Mouse (Mus musculus) embryonic facial prominence, embryonic 12.5 days (tissue): ENCODE data around the gene Ccdc60. TPM values are rescaled to one million over a fixed set of nuclear protein-coding genes. Genes with fewer than 3 reads are reported as not detected.
"Not testable (repeated sequence)": the region's sequence is repeated elsewhere in the genome, so short reads cannot be mapped to it uniquely, and the experiment has no call there.

Source experiments
- ATAC-seq: fragments of 200-750 bp; cut with Nextera tagmentation; 2 replicates; pipeline ENCODE4 v1.8.0; 2017; ENCODE audit not compliant: insufficient number of reproducible peaks, insufficient read depth, low FRiP score, low TSS enrichment
- H3K27ac ChIP-seq: fragments of 300-500 bp; sonication (generic); 2 replicates; pipeline ENCODE4 v1.5.1; 2016; ENCODE audit warnings: mild to moderate bottlenecking
- H3K27me3 ChIP-seq: fragments of 300-500 bp; sonication (generic); 2 replicates; pipeline ENCODE4 v1.6.1; 2016; ENCODE audit warnings: mild to moderate bottlenecking, moderate library complexity
- H3K36me3 ChIP-seq: fragments of 300-500 bp; sonication (generic); 2 replicates; pipeline ENCODE4 v1.6.1; 2016; ENCODE audit warnings: mild to moderate bottlenecking
- H3K4me1 ChIP-seq: fragments of 300-500 bp; sonication (generic); 2 replicates; pipeline ENCODE4 v1.6.1; 2016
- H3K4me2 ChIP-seq: fragments of 300-500 bp; sonication (generic); replicated peaks from 2 replicates; pipeline ENCODE4 v1.6.1; 2016; ENCODE audit warnings: mild to moderate bottlenecking, moderate library complexity
- H3K4me3 ChIP-seq: fragments of 300-500 bp; sonication (generic); 2 replicates; pipeline ENCODE4 v1.5.1; 2016; ENCODE audit warnings: mild to moderate bottlenecking
- H3K9ac ChIP-seq: fragments of 300-500 bp; sonication (generic); 2 replicates; pipeline ENCODE4 v1.6.1; 2016; ENCODE audit warnings: mild to moderate bottlenecking, moderate library complexity
- H3K9me3 ChIP-seq: fragments of 300-500 bp; sonication (generic); 2 replicates; pipeline ENCODE4 v1.6.1; 2016; ENCODE audit warnings: mild to moderate bottlenecking, moderate library complexity
- WGBS: fragments of 180-500 bp; shearing (Covaris S2); methylation state at CpG from one replicate; pipeline ENCODE4 v1.1.7; 2016; 5-methylcytosine and 5-hydroxymethylcytosine counted together
- polyA plus RNA-seq: library from polyadenylated mRNA; unstranded; fragments of >200 nt; fragmentation: Nextera tagmentation; extraction: Ambion mirVana; gene quantifications from 2 replicates; pipeline ENCODE4 v1.2.1, GENCODE M21; 2016

Ccdc60 gene
- polyA plus RNA-seq, 1 experiment from 2014 or later = 1.8 TPM

GRCm38 (mm10) chr5:116180594-116180993, 108.2 kb downstream of the Ccdc60 start:
- Histone ChIP-seq H3K4me3 (no peak overlapping the region), H3K4me1 (no peaks in the 10 kb centered on the region), H3K27ac (no peak overlapping the region), H3K4me2 (no peak overlapping the region), H3K9ac (no peak overlapping the region), H3K27me3 (no peaks in the 10 kb centered on the region), H3K36me3 (no peaks in the 10 kb centered on the region), H3K9me3 (no peaks in the 10 kb centered on the region)
- ATAC-seq = no peak
- 32% methylated on average over 13 of the region's 13 CpGs for WGBS

- ATAC-seq = no peak
- WGBS = 91% methylated on average over 6 of the region's 6 CpGs
- Histone ChIP-seq H3K27me3 (no peaks in the 10 kb centered on the region), H3K9me3 (no peaks in the 10 kb centered on the region), H3K36me3 (no peaks in the 10 kb centered on the region), H3K9ac (no peak overlapping the region), H3K4me2 (no peak overlapping the region), H3K4me1 (no peaks in the 10 kb centered on the region), H3K27ac (no peak overlapping the region), H3K4me3 (no peak overlapping the region)
Observed at GRCm38 (mm10) chr5:116171721-116172120, 117.1 kb downstream of the Ccdc60 start.

- Histone ChIP-seq H3K9ac (no peak overlapping the region), H3K9me3 (no peaks in the 10 kb centered on the region), H3K4me3 (no peak overlapping the region), H3K4me1 (no peaks in the 10 kb centered on the region), H3K27me3 (no peaks in the 10 kb centered on the region), H3K27ac (no peak overlapping the region), H3K36me3 (no peaks in the 10 kb centered on the region), H3K4me2 (no peak overlapping the region)
- 62% methylated on average over 13 of the region's 13 CpGs for WGBS
- no peak for ATAC-seq
Observed at GRCm38 (mm10) chr5:116166965-116167364, 121.8 kb downstream of the Ccdc60 start.

- Histone ChIP-seq H3K27ac (no peak overlapping the region), H3K9ac (no peak overlapping the region)
Observed at GRCm38 (mm10) chr5:116165203-116165888, 123.4 kb downstream of the Ccdc60 start.

GRCm38 (mm10) chr5:116154811-116155210, 134.0 kb downstream of the Ccdc60 start:
- 31% methylated on average over 2 of the region's 2 CpGs for WGBS
- H3K36me3 ChIP-seq = no peaks in the 10 kb centered on the region
- no peak overlapping the region for H3K4me3 ChIP-seq
- H3K9me3 ChIP-seq = no peaks in the 10 kb centered on the region
- no peak for ATAC-seq
- no peak overlapping the region for H3K9ac ChIP-seq
- no peak overlapping the region for H3K4me2 ChIP-seq
- no peak overlapping the region for H3K27ac ChIP-seq
- H3K4me1 ChIP-seq = no peaks in the 10 kb centered on the region
- no peaks in the 10 kb centered on the region for H3K27me3 ChIP-seq

More at GRCm38 (mm10) chr5:116165203-116165888, 123.4 kb downstream of the Ccdc60 start:
- Histone ChIP-seq H3K9me3 (no peaks in the 10 kb centered on the region), H3K4me3 (no peak overlapping the region), H3K27me3 (no peaks in the 10 kb centered on the region), H3K36me3 (no peaks in the 10 kb centered on the region), H3K4me1 (no peaks in the 10 kb centered on the region), H3K4me2 (no peak overlapping the region)
- ATAC-seq = no peak
- WGBS = 64% methylated on average over 11 of the region's 11 CpGs

- H3K4me1 ChIP-seq, ATAC-seq, H3K9me3 ChIP-seq, H3K9ac ChIP-seq, H3K4me2 ChIP-seq, H3K27me3 ChIP-seq, H3K36me3 ChIP-seq, H3K4me3 ChIP-seq, H3K27ac ChIP-seq: not testable (repeated sequence)
Observed at GRCm38 (mm10) chr5:116146446-116146845, 142.3 kb downstream of the Ccdc60 start.

- ATAC-seq = no peak
- no peaks in the 10 kb centered on the region for H3K4me1 ChIP-seq
- H3K27ac ChIP-seq = no peak overlapping the region
- H3K9ac ChIP-seq = no peak overlapping the region
- H3K27me3 ChIP-seq = 0 out of 2 replicates have a peak, but pooled peaks cover 4% of the 10 kb centered on the region
- no peak overlapping the region for H3K4me2 ChIP-seq
- no peak overlapping the region for H3K4me3 ChIP-seq
- H3K9me3 ChIP-seq = no peaks in the 10 kb centered on the region
- H3K36me3 ChIP-seq = no peaks in the 10 kb centered on the region
- WGBS = 61% methylated on average over 12 of the region's 12 CpGs
Observed at GRCm38 (mm10) chr5:116144711-116145110, 144.1 kb downstream of the Ccdc60 start.

- Histone ChIP-seq H3K27me3 (0 out of 2 replicates have a peak, but pooled peaks cover 4% of the 10 kb centered on the region), H3K4me1 (no peaks in the 10 kb centered on the region), H3K27ac (no peak overlapping the region), H3K36me3 (no peaks in the 10 kb centered on the region), H3K9me3 (no peaks in the 10 kb centered on the region), H3K4me2 (no peak overlapping the region), H3K4me3 (no peak overlapping the region), H3K9ac (no peak overlapping the region)
- ATAC-seq = no peak
- WGBS = 60% methylated on average over 1 of the region's 2 CpGs
Observed at GRCm38 (mm10) chr5:116140682-116141081, 148.1 kb downstream of the Ccdc60 start.

GRCm38 (mm10) chr5:116123344-116123743, 165.4 kb downstream of the Ccdc60 start:
- no peaks in the 10 kb centered on the region for H3K4me1 ChIP-seq
- no peaks in the 10 kb centered on the region for H3K27me3 ChIP-seq
- no peaks in the 10 kb centered on the region for H3K9me3 ChIP-seq
- ATAC-seq = no peak
- H3K4me3 ChIP-seq = no peak overlapping the region
- H3K9ac ChIP-seq = no peak overlapping the region
- H3K27ac ChIP-seq = no peak overlapping the region
- no peaks in the 10 kb centered on the region for H3K36me3 ChIP-seq
- 9% methylated on average over 11 of the region's 11 CpGs for WGBS
- H3K4me2 ChIP-seq = no peak overlapping the region

GRCm38 (mm10) chr5:116116567-116116966, 172.2 kb downstream of the Ccdc60 start:
- Histone ChIP-seq H3K4me1 (0 out of 2 replicates have a peak, but pooled peaks cover 4% of the 10 kb centered on the region), H3K36me3 (no peaks in the 10 kb centered on the region), H3K27me3 (no peaks in the 10 kb centered on the region), H3K9me3 (no peaks in the 10 kb centered on the region), H3K9ac (no peak overlapping the region), H3K4me3 (no peak overlapping the region), H3K27ac (no peak overlapping the region), H3K4me2 (no peak overlapping the region)
- ATAC-seq = no peak
- WGBS = 43% methylated on average over 9 of the region's 9 CpGs

- WGBS = 42% methylated on average over 4 of the region's 4 CpGs
- Histone ChIP-seq H3K9ac (no peak overlapping the region), H3K4me1 (0 out of 2 replicates have a peak, but pooled peaks cover 4% of the 10 kb centered on the region), H3K27ac (no peak overlapping the region), H3K9me3 (no peaks in the 10 kb centered on the region), H3K27me3 (no peaks in the 10 kb centered on the region), H3K4me3 (no peak overlapping the region), H3K36me3 (no peaks in the 10 kb centered on the region), H3K4me2 (no peak overlapping the region)
- no peak for ATAC-seq
Observed at GRCm38 (mm10) chr5:116116110-116116509, 172.7 kb downstream of the Ccdc60 start.

- 0 out of 2 replicates have a peak, but pooled peaks cover 4% of the 10 kb centered on the region for H3K4me1 ChIP-seq
- H3K27me3 ChIP-seq = no peaks in the 10 kb centered on the region
- no peak overlapping the region for H3K27ac ChIP-seq
- no peak overlapping the region for H3K9ac ChIP-seq
- H3K36me3 ChIP-seq = no peaks in the 10 kb centered on the region
- no peak for ATAC-seq
- H3K4me2 ChIP-seq = no peak overlapping the region
- no peaks in the 10 kb centered on the region for H3K9me3 ChIP-seq
- 70% methylated on average over 14 of the region's 14 CpGs for WGBS
- H3K4me3 ChIP-seq = no peak overlapping the region
Observed at GRCm38 (mm10) chr5:116115071-116115834, 173.5 kb downstream of the Ccdc60 start.
